ENCODE assay signal across 22 mouse cellular contexts in the genomic region with DNA sequence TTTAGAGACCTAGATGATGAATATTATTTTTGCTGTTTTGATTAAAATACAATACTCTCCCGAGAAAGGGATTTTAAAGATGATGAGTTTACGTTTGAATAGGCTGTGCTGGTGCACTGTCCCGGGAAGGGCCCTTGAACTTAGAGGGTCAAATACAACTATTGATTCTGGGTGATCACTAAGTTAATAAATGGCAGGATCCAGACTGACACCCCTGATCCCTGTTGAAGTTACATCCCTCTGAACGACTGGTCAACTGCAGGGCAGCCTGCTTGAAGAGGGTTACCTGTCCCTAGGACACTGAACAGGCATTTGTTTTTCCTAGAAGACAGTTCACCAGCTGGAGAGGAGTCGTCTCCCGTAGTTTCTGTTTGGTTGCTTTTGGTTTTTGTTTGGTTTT. TPM values are rescaled to one million over a fixed set of nuclear protein-coding genes. Genes with fewer than 3 reads are reported as not detected.
A peak's percentile ranks its signal among the peaks of the same experiment; 100 is the strongest.
DNase-seq lines count a peak whose midpoint lies in the region; ATAC-seq and TF ChIP-seq lines count a peak whose summit lies in the region.
"Had no signal": no experiment of that assay in that cellular context is flagged by ENCODE, and none has a peak within 500 bp of the region (broad histone marks: within the 10 kb centered on the region; RNA-seq: fewer than 3 reads in every experiment).

No protein-coding gene starts in this region.

- H3K4me2 ChIP-seq in kidney, postnatal 0 days (ENCODE audit: low read length), result 0 out of 2 replicates have a peak overlapping the region, but pooled peaks have one; percentile 21
- H3K4me2 ChIP-seq in liver, embryonic 14.5 days (ENCODE audit: low read depth), result peak overlapping the region; percentile 22; the same call in 1 of the 2 replicates
- H3K4me2 ChIP-seq: forebrain, embryonic 15.5 days; hindbrain, embryonic 14.5 days; limb, embryonic 15.5 days; midbrain, embryonic 12.5 days; stomach, embryonic 15.5 days had no signal

- TF ChIP-seq EP300 in liver, embryonic 14.5 days (IDR thresholded peaks at IDR 0.05; ENCODE audit: low read depth), result no peak

- intact Hi-C loops in gastrocnemius, adult 2 months (cut with DNase I), result loop anchor here (10.0 kb wide), 1 partner anchor 262 kb away; no protein-coding TSS in a partner anchor

- H3K36me3 ChIP-seq in kidney, postnatal 0 days (ENCODE audit: insufficient read depth, low read length), result 0 out of 2 replicates have a peak, but pooled peaks cover 14% of the 10 kb centered on the region
- no peaks in the 10 kb centered on the region for H3K36me3 ChIP-seq in liver, embryonic 14.5 days (replicated peaks; ENCODE audit: control insufficient read depth, insufficient read depth, low read depth)
- H3K36me3 ChIP-seq: forebrain, embryonic 15.5 days; G1E; midbrain, embryonic 12.5 days; neural tube, embryonic 13.5 days; stomach, embryonic 15.5 days had no signal

- peak overlapping the region; percentile 53 for H3K27ac ChIP-seq in gastrocnemius, adult 2 months
- H3K27ac ChIP-seq in kidney, postnatal 0 days, result no peak overlapping the region
- H3K27ac ChIP-seq in liver, embryonic 14.5 days, result no peak overlapping the region
- H3K27ac ChIP-seq: forebrain, embryonic 10.5 days; forebrain, embryonic 15.5 days; hindbrain, embryonic 14.5 days; limb, embryonic 10.5 days; limb, embryonic 15.5 days; midbrain, embryonic 12.5 days; neural tube, embryonic 13.5 days; stomach, embryonic 15.5 days had no signal

- no peak for ATAC-seq in kidney, postnatal 0 days (replicated peaks; ENCODE audit: low FRiP score, low read depth)
- ATAC-seq in liver, embryonic 14.5 days (ENCODE audit: insufficient read depth), result no peak
- ATAC-seq: forebrain, embryonic 15.5 days; intestine, postnatal 0 days had no signal

- no peaks in the 10 kb centered on the region for H3K27me3 ChIP-seq in kidney, postnatal 0 days (ENCODE audit: insufficient read depth, low read length)
- H3K27me3 ChIP-seq in liver, embryonic 14.5 days (ENCODE audit: control insufficient read depth, insufficient read depth, low read length), result peaks cover 26% of the 10 kb centered on the region

- no peaks in the 10 kb centered on the region for H3K9me3 ChIP-seq in kidney, postnatal 0 days (replicated peaks; ENCODE audit: low read length)
- no peaks in the 10 kb centered on the region for H3K9me3 ChIP-seq in liver, embryonic 14.5 days (ENCODE audit: control insufficient read depth, low read length)
- H3K9me3 ChIP-seq: forebrain, embryonic 10.5 days; forebrain, embryonic 15.5 days; limb, embryonic 10.5 days; limb, embryonic 15.5 days; midbrain, embryonic 12.5 days; neural tube, embryonic 13.5 days; stomach, embryonic 15.5 days had no signal

- H3K4me3 ChIP-seq in gastrocnemius, adult 2 months, result peak overlapping the region; percentile 86
- no peak overlapping the region for H3K4me3 ChIP-seq in kidney, postnatal 0 days (replicated peaks; ENCODE audit: low read depth, low read length)
- no peak overlapping the region for H3K4me3 ChIP-seq in liver, embryonic 14.5 days (ENCODE audit: insufficient read depth in 1 of 2, low read depth in 2 of 2, low read length in 2 of 2)
- H3K4me3 ChIP-seq: forebrain, embryonic 10.5 days; forebrain, embryonic 15.5 days; limb, embryonic 10.5 days; limb, embryonic 15.5 days; midbrain, embryonic 12.5 days; neural tube, embryonic 13.5 days; stomach, embryonic 15.5 days had no signal

- 0 out of 2 replicates have a peak, but pooled peaks cover under 1% of the 10 kb centered on the region for H3K4me1 ChIP-seq in kidney, postnatal 0 days (replicated peaks; ENCODE audit: insufficient read depth, low read length)
- peaks cover 0 to 8% of the 10 kb centered on the region in 2 experiments; a peak in 2 of 4 replicates for H3K4me1 ChIP-seq in liver, embryonic 14.5 days (replicated peaks; ENCODE audit: control insufficient read depth in 2 of 2, insufficient read depth in 2 of 2, low read length in 1 of 2)

- WGBS in kidney, postnatal 0 days, result 83% methylated on average over 6 of the region's 6 CpGs
- 53% methylated on average over 6 of the region's 6 CpGs for WGBS in liver, embryonic 14.5 days (ENCODE audit: insufficient replicate concordance)

- no peak for TF ChIP-seq CTCF in gastrocnemius, adult 2 months (IDR thresholded peaks at IDR 0.05)
- TF ChIP-seq CTCF in kidney, postnatal 0 days (IDR thresholded peaks at IDR 0.05; ENCODE audit: low read depth), result no peak
- no peak for TF ChIP-seq CTCF in liver, embryonic 14.5 days (IDR thresholded peaks at IDR 0.05; ENCODE audit: low read depth)

- H3K9ac ChIP-seq in kidney, postnatal 0 days (ENCODE audit: low read depth, low read length), result no peak overlapping the region
- no peak overlapping the region for H3K9ac ChIP-seq in liver, embryonic 14.5 days (replicated peaks)
- H3K9ac ChIP-seq: forebrain, embryonic 15.5 days; hindbrain, embryonic 14.5 days; limb, embryonic 15.5 days; midbrain, embryonic 12.5 days; neural tube, embryonic 13.5 days; stomach, embryonic 15.5 days had no signal

- no peak for DNase-seq in gastrocnemius, adult 2 months
- DNase-seq in gastrocnemius, adult 18-20 months (ENCODE audit: low spot score), result no peak
- no peak for DNase-seq in kidney, postnatal 0 days (ENCODE audit: low spot score)
- no peak for DNase-seq in kidney, postnatal 4 days
- no peak for DNase-seq in liver, embryonic 14.5 days (ENCODE audit: low read depth in 3 of 3, low spot score in 3 of 3)
- no peak for DNase-seq in ovary, postnatal 36 days (ENCODE audit: low spot score)
- DNase-seq in thymus, postnatal 36 days, result no peak
- DNase-seq: adrenal gland, adult 8-10 months; cerebellum, adult 2 months; cerebellum, postnatal 14 days; layer of hippocampus, postnatal 36 days; lung, postnatal 36 days had no signal

RNA-seq across cellular contexts. Expression of gene Cxcl12, which starts 4.0 kb away (rescaled TPM):
- 10 to 100 TPM; 41.3 to 61.9 TPM for total RNA-seq in gastrocnemius, adult 2 months (2021)
- total RNA-seq in gastrocnemius, adult 18-20 months (2021), result 10 to 100 TPM; 39.6 to 54.6 TPM
- 194 and 204 TPM in 2 replicates for polyA plus RNA-seq in kidney, postnatal 0 days (2015; fragmentation: Nextera tagmentation; extraction: Ambion mirVana)
- polyA plus RNA-seq in liver, embryonic 14.5 days (2012; rRNA removed), result 40.1 and 43.6 TPM in 2 replicates
- 41.3 and 46.2 TPM in 2 replicates for polyA plus RNA-seq in liver, embryonic 14.5 days (2014; fragmentation: Nextera tagmentation; extraction: Ambion mirVana)
- polyA plus RNA-seq: G1E had no signal
